Mouse (Mus musculus) limb, embryonic 10.5 days (tissue): ENCODE measurements around the gene Ccdc13. TPM values are rescaled to one million over a fixed set of nuclear protein-coding genes. Genes with fewer than 3 reads are reported as not detected.

Experiments used
- DNase-seq: peaks from one replicate; pipeline ENCODE4 v3.0.0-alpha.2; 2017; ENCODE audit warnings: low spot score
- H3K27ac ChIP-seq: fragments of 300-500 bp; sonication (generic); 2 replicates; pipeline ENCODE4 v1.5.1; 2016; ENCODE audit warnings: mild to moderate bottlenecking
- H3K27me3 ChIP-seq: fragments of 300-500 bp; sonication (generic); 2 replicates; pipeline ENCODE4 v1.6.1; 2016; ENCODE audit warnings: low read depth, mild to moderate bottlenecking; ENCODE audit not compliant: poor library complexity, severe bottlenecking
- H3K36me3 ChIP-seq: fragments of 300-500 bp; sonication (generic); 2 replicates; pipeline ENCODE4 v1.6.1; 2016; ENCODE audit warnings: mild to moderate bottlenecking, moderate library complexity
- H3K4me1 ChIP-seq: fragments of 300-500 bp; sonication (generic); 2 replicates; pipeline ENCODE4 v1.6.1; 2016
- H3K4me3 ChIP-seq: fragments of 300-500 bp; sonication (generic); 2 replicates; pipeline ENCODE4 v1.5.1; 2016; ENCODE audit warnings: mild to moderate bottlenecking, moderate library complexity
- H3K9me3 ChIP-seq: fragments of 300-500 bp; sonication (generic); replicated peaks from 2 replicates; pipeline ENCODE4 v1.6.1; 2016; ENCODE audit warnings: mild to moderate bottlenecking
- WGBS: fragments of 180-500 bp; shearing (Covaris S2); methylation state at CpG from one replicate; pipeline ENCODE4 v1.1.7; 2016; 5-methylcytosine and 5-hydroxymethylcytosine counted together
- polyA plus RNA-seq: library from polyadenylated mRNA; unstranded; fragments of >200 nt; fragmentation: Nextera tagmentation; extraction: Ambion mirVana; gene quantifications from 2 replicates; pipeline ENCODE4 v1.2.1, GENCODE M21; 2016

The Ccdc13 gene
- polyA plus RNA-seq, 1 experiment from 2014 or later, result 0.36 TPM

GRCm38 (mm10) chr9:121810081-121810821 is 29.0 kb downstream of the Ccdc13 start:
- no peak for DNase-seq
- WGBS, result 46% methylated on average over 15 of the region's 15 CpGs
- no peaks in the 10 kb centered on the region for H3K27me3 ChIP-seq
- no peaks in the 10 kb centered on the region for H3K9me3 ChIP-seq
- no peak overlapping the region for H3K4me3 ChIP-seq
- H3K36me3 ChIP-seq, result no peaks in the 10 kb centered on the region
- H3K4me1 ChIP-seq, result peaks cover 7% of the 10 kb centered on the region; the same call in 1 of the 2 replicates
- H3K27ac ChIP-seq, result 0 out of 2 replicates have a peak overlapping the region, but pooled peaks have one; percentile 6

GRCm38 (mm10) chr9:121808511-121808910 is 30.8 kb downstream of the Ccdc13 start:
- 85% methylated on average over 3 of the region's 3 CpGs for WGBS
- H3K27ac ChIP-seq, result peak overlapping the region; percentile 12; the same call in 1 of the 2 replicates

GRCm38 (mm10) chr9:121807947-121808346 is 31.3 kb downstream of the Ccdc13 start:
- Histone ChIP-seq H3K4me1 (peaks cover 7% of the 10 kb centered on the region; the same call in 1 of the 2 replicates), H3K4me3 (no peak overlapping the region), H3K9me3 (no peaks in the 10 kb centered on the region), H3K36me3 (no peaks in the 10 kb centered on the region), H3K27ac (0 out of 2 replicates have a peak overlapping the region, but pooled peaks have one; percentile 12), H3K27me3 (no peaks in the 10 kb centered on the region)
- 65% methylated on average over 7 of the region's 7 CpGs for WGBS
- DNase-seq, result no peak

More at GRCm38 (mm10) chr9:121808511-121808910, 30.8 kb downstream of the Ccdc13 start:
- H3K27me3 ChIP-seq, result no peaks in the 10 kb centered on the region
- H3K4me3 ChIP-seq, result no peak overlapping the region
- H3K9me3 ChIP-seq, result no peaks in the 10 kb centered on the region
- no peaks in the 10 kb centered on the region for H3K36me3 ChIP-seq
- peaks cover 7% of the 10 kb centered on the region; the same call in 1 of the 2 replicates for H3K4me1 ChIP-seq
- no peak for DNase-seq

- Histone ChIP-seq H3K27me3 (no peaks in the 10 kb centered on the region), H3K9me3 (no peaks in the 10 kb centered on the region), H3K4me1 (peaks cover 7% of the 10 kb centered on the region; the same call in 1 of the 2 replicates), H3K36me3 (no peaks in the 10 kb centered on the region), H3K27ac (no peak overlapping the region), H3K4me3 (no peak overlapping the region)
- 71% methylated on average over 1 of the region's 1 CpGs for WGBS
- no peak for DNase-seq
Measured at GRCm38 (mm10) chr9:121807546-121807945, 31.7 kb downstream of the Ccdc13 start.

GRCm38 (mm10) chr9:121802747-121803146 is 36.5 kb downstream of the Ccdc13 start:
- Histone ChIP-seq H3K36me3 (no peaks in the 10 kb centered on the region), H3K27ac (no peak overlapping the region), H3K4me1 (peaks cover 12% of the 10 kb centered on the region), H3K27me3 (no peaks in the 10 kb centered on the region), H3K9me3 (no peaks in the 10 kb centered on the region), H3K4me3 (no peak overlapping the region)
- DNase-seq, result no peak
- 68% methylated on average over 7 of the region's 7 CpGs for WGBS

- H3K4me1 ChIP-seq, result peaks cover 12% of the 10 kb centered on the region
- no peaks in the 10 kb centered on the region for H3K36me3 ChIP-seq
- DNase-seq, result no peak
- no peak overlapping the region for H3K4me3 ChIP-seq
- no peaks in the 10 kb centered on the region for H3K27me3 ChIP-seq
- WGBS, result 50% methylated on average over 6 of the region's 6 CpGs
- H3K9me3 ChIP-seq, result no peaks in the 10 kb centered on the region
- H3K27ac ChIP-seq, result no peak overlapping the region
Measured at GRCm38 (mm10) chr9:121798887-121799520, 40.3 kb downstream of the Ccdc13 start.

- no peaks in the 10 kb centered on the region for H3K9me3 ChIP-seq
- no peak overlapping the region for H3K27ac ChIP-seq
- peak; percentile 45 for DNase-seq
- WGBS, result 14% methylated on average over 12 of the region's 12 CpGs
- 0 out of 2 replicates have a peak overlapping the region, but pooled peaks have one; percentile 8 for H3K4me3 ChIP-seq
- H3K36me3 ChIP-seq, result no peaks in the 10 kb centered on the region
- H3K27me3 ChIP-seq, result no peaks in the 10 kb centered on the region
- peaks cover 12% of the 10 kb centered on the region for H3K4me1 ChIP-seq
Measured at GRCm38 (mm10) chr9:121797722-121798121, 41.5 kb downstream of the Ccdc13 start.

- no peaks in the 10 kb centered on the region for H3K36me3 ChIP-seq
- H3K9me3 ChIP-seq, result no peaks in the 10 kb centered on the region
- H3K4me3 ChIP-seq, result no peak overlapping the region
- peaks cover 19% of the 10 kb centered on the region for H3K4me1 ChIP-seq
- DNase-seq, result no peak
- WGBS, result 50% methylated on average over 1 of the region's 1 CpGs
- H3K27me3 ChIP-seq, result no peaks in the 10 kb centered on the region
- no peak overlapping the region for H3K27ac ChIP-seq
Measured at GRCm38 (mm10) chr9:121794972-121795539, 44.2 kb downstream of the Ccdc13 start.

GRCm38 (mm10) chr9:121791757-121792521 is 47.3 kb downstream of the Ccdc13 start, which contains the start of gene Hhatl:
Gene Hhatl, minus strand, starts transcription at chr9:121792507.
- H3K27me3 ChIP-seq, result no peaks in the 10 kb centered on the region
- H3K36me3 ChIP-seq, result no peaks in the 10 kb centered on the region
- H3K27ac ChIP-seq, result no peak within 1 kb of the TSS
- H3K9me3 ChIP-seq, result no peaks in the 10 kb centered on the region
- WGBS, result 54% methylated on average over 24 of the region's 24 CpGs
- H3K4me3 ChIP-seq, result no peak within 1 kb of the TSS
- peaks cover 7% of the 10 kb centered on the region for H3K4me1 ChIP-seq
- DNase-seq, result no peak

GRCm38 (mm10) chr9:121791206-121791605 is 48.1 kb downstream of the Ccdc13 start:
- WGBS, result 15% methylated on average over 5 of the region's 5 CpGs
- H3K4me1 ChIP-seq, result peaks cover 7% of the 10 kb centered on the region
- DNase-seq, result peak; percentile 87
- H3K36me3 ChIP-seq, result no peaks in the 10 kb centered on the region
- H3K27ac ChIP-seq, result no peak overlapping the region
- H3K27me3 ChIP-seq, result no peaks in the 10 kb centered on the region
- no peak overlapping the region for H3K4me3 ChIP-seq
- H3K9me3 ChIP-seq, result no peaks in the 10 kb centered on the region

GRCm38 (mm10) chr9:121786359-121786758 is 52.9 kb downstream of the Ccdc13 start:
- no peaks in the 10 kb centered on the region for H3K27me3 ChIP-seq
- no peaks in the 10 kb centered on the region for H3K36me3 ChIP-seq
- peaks cover under 1% of the 10 kb centered on the region; the same call in 1 of the 2 replicates for H3K4me1 ChIP-seq
- H3K4me3 ChIP-seq, result no peak overlapping the region
- no peaks in the 10 kb centered on the region for H3K9me3 ChIP-seq
- no peak overlapping the region for H3K27ac ChIP-seq
- DNase-seq, result no peak
- WGBS, result 90% methylated on average over 2 of the region's 2 CpGs

GRCm38 (mm10) chr9:121785261-121785660 is 54.0 kb downstream of the Ccdc13 start:
- DNase-seq, result no peak
- Histone ChIP-seq H3K27me3 (peaks cover 4% of the 10 kb centered on the region; the same call in 1 of the 2 replicates), H3K36me3 (no peaks in the 10 kb centered on the region), H3K4me1 (no peaks in the 10 kb centered on the region), H3K4me3 (no peak overlapping the region), H3K27ac (no peak overlapping the region), H3K9me3 (no peaks in the 10 kb centered on the region)
- 88% methylated on average over 8 of the region's 8 CpGs for WGBS
